Mouse (Mus musculus) hindbrain, embryonic 10.5 days (tissue): Measurements from ENCODE around the gene Dppa4. TPM values are rescaled to one million over a fixed set of nuclear protein-coding genes. Genes with fewer than 3 reads are reported as not detected.

Experiments used
- DNase-seq: peaks from one replicate; pipeline ENCODE4 v3.0.0-alpha.2; 2017; ENCODE audit warnings: low spot score
- H3K27ac ChIP-seq: fragments of 300-500 bp; sonication (generic); 2 replicates; pipeline ENCODE4 v1.5.1; 2016; ENCODE audit warnings: mild to moderate bottlenecking, moderate library complexity
- H3K27me3 ChIP-seq: fragments of 300-500 bp; sonication (generic); 2 replicates; pipeline ENCODE4 v1.6.1; 2016; ENCODE audit warnings: mild to moderate bottlenecking; ENCODE audit not compliant: poor library complexity, insufficient read depth, severe bottlenecking
- H3K36me3 ChIP-seq: fragments of 300-500 bp; sonication (generic); 2 replicates; pipeline ENCODE4 v1.6.1; 2016; ENCODE audit warnings: mild to moderate bottlenecking, moderate library complexity
- H3K4me1 ChIP-seq: fragments of 300-500 bp; sonication (generic); replicated peaks from 2 replicates; pipeline ENCODE4 v1.6.1; 2016; ENCODE audit warnings: mild to moderate bottlenecking
- H3K4me3 ChIP-seq: fragments of 300-500 bp; sonication (generic); 2 replicates; pipeline ENCODE4 v1.5.1; 2016; ENCODE audit warnings: mild to moderate bottlenecking, moderate library complexity
- H3K9me3 ChIP-seq: fragments of 300-500 bp; sonication (generic); 2 replicates; pipeline ENCODE4 v1.6.1; 2016; ENCODE audit warnings: mild to moderate bottlenecking, moderate library complexity
- WGBS: fragments of 180-500 bp; shearing (Covaris S2); methylation state at CpG from one replicate; pipeline ENCODE4 v1.1.7; 2016; 5-methylcytosine and 5-hydroxymethylcytosine counted together
- polyA plus RNA-seq: library from polyadenylated mRNA; unstranded; fragments of >200 nt; fragmentation: Nextera tagmentation; extraction: Ambion mirVana; gene quantifications from 2 replicates; pipeline ENCODE4 v1.2.1, GENCODE M21; 2016

The Dppa4 gene
- polyA plus RNA-seq = 0.12 TPM in 1 of 2 replicates, not detected in the other

- Histone ChIP-seq H3K27ac (no peak within 1 kb of the TSS), H3K36me3 (no peaks in the 10 kb centered on the region), H3K27me3 (no peaks in the 10 kb centered on the region), H3K4me1 (no peaks in the 10 kb centered on the region), H3K4me3 (no peak within 1 kb of the TSS), H3K9me3 (no peaks in the 10 kb centered on the region)
- DNase-seq = no peak
- 79% methylated on average over 4 of the region's 4 CpGs for WGBS
Observed at GRCm38 (mm10) chr16:48283517-48283916, at the start of gene Dppa4. Gene Dppa4, plus strand, starts transcription at chr16:48283733.

GRCm38 (mm10) chr16:48234999-48235398, 48.5 kb upstream of the Dppa4 start:
- Histone ChIP-seq H3K4me3 (no peak overlapping the region), H3K27ac (no peak overlapping the region), H3K27me3 (no peaks in the 10 kb centered on the region), H3K4me1 (no peaks in the 10 kb centered on the region), H3K9me3 (0 out of 2 replicates have a peak, but pooled peaks cover 2% of the 10 kb centered on the region), H3K36me3 (no peaks in the 10 kb centered on the region)
- no peak for DNase-seq
- 90% methylated on average over 1 of the region's 1 CpGs for WGBS

GRCm38 (mm10) chr16:48237676-48238075, 45.9 kb upstream of the Dppa4 start:
- Histone ChIP-seq H3K27ac (no peak overlapping the region), H3K27me3 (no peaks in the 10 kb centered on the region), H3K4me3 (no peak overlapping the region), H3K4me1 (no peaks in the 10 kb centered on the region), H3K9me3 (0 out of 2 replicates have a peak, but pooled peaks cover 2% of the 10 kb centered on the region), H3K36me3 (no peaks in the 10 kb centered on the region)
- DNase-seq = no peak
- 91% methylated on average over 7 of the region's 7 CpGs for WGBS

- Histone ChIP-seq H3K9me3 (no peaks in the 10 kb centered on the region), H3K4me1 (no peaks in the 10 kb centered on the region), H3K27ac (no peak overlapping the region), H3K36me3 (no peaks in the 10 kb centered on the region), H3K27me3 (no peaks in the 10 kb centered on the region), H3K4me3 (no peak overlapping the region)
- DNase-seq = no peak
- 91% methylated on average over 2 of the region's 2 CpGs for WGBS
Observed at GRCm38 (mm10) chr16:48247044-48247661, 36.4 kb upstream of the Dppa4 start.

GRCm38 (mm10) chr16:48252824-48253223, 30.7 kb upstream of the Dppa4 start:
- Histone ChIP-seq H3K36me3 (no peaks in the 10 kb centered on the region), H3K4me1 (no peaks in the 10 kb centered on the region), H3K4me3 (no peak overlapping the region), H3K27me3 (no peaks in the 10 kb centered on the region), H3K9me3 (0 out of 2 replicates have a peak, but pooled peaks cover 5% of the 10 kb centered on the region), H3K27ac (no peak overlapping the region)
- WGBS = 71% methylated on average over 4 of the region's 4 CpGs
- no peak for DNase-seq

GRCm38 (mm10) chr16:48254584-48254983, 28.9 kb upstream of the Dppa4 start:
- WGBS = 93% methylated on average over 5 of the region's 5 CpGs
- no peak overlapping the region for H3K4me3 ChIP-seq
- no peaks in the 10 kb centered on the region for H3K36me3 ChIP-seq
- no peaks in the 10 kb centered on the region for H3K4me1 ChIP-seq
- H3K27ac ChIP-seq = no peak overlapping the region
- no peaks in the 10 kb centered on the region for H3K27me3 ChIP-seq
- DNase-seq = no peak
- 0 out of 2 replicates have a peak, but pooled peaks cover 5% of the 10 kb centered on the region for H3K9me3 ChIP-seq

- no peaks in the 10 kb centered on the region for H3K36me3 ChIP-seq
- no peak overlapping the region for H3K27ac ChIP-seq
- H3K4me1 ChIP-seq = no peaks in the 10 kb centered on the region
- 0 out of 2 replicates have a peak, but pooled peaks cover 5% of the 10 kb centered on the region for H3K9me3 ChIP-seq
- 95% methylated on average over 4 of the region's 4 CpGs for WGBS
- no peak overlapping the region for H3K4me3 ChIP-seq
- DNase-seq = no peak
- no peaks in the 10 kb centered on the region for H3K27me3 ChIP-seq
Observed at GRCm38 (mm10) chr16:48259519-48259918, 24.0 kb upstream of the Dppa4 start.

- no peak for DNase-seq
- no peak overlapping the region for H3K4me3 ChIP-seq
- H3K27ac ChIP-seq = no peak overlapping the region
- 78% methylated on average over 1 of the region's 1 CpGs for WGBS
- H3K27me3 ChIP-seq = no peaks in the 10 kb centered on the region
- no peaks in the 10 kb centered on the region for H3K4me1 ChIP-seq
- no peaks in the 10 kb centered on the region for H3K36me3 ChIP-seq
- H3K9me3 ChIP-seq = no peaks in the 10 kb centered on the region
Observed at GRCm38 (mm10) chr16:48262901-48263300, 20.6 kb upstream of the Dppa4 start.

- Histone ChIP-seq H3K4me3 (no peak overlapping the region), H3K9me3 (no peaks in the 10 kb centered on the region), H3K27me3 (no peaks in the 10 kb centered on the region), H3K4me1 (no peaks in the 10 kb centered on the region), H3K36me3 (no peaks in the 10 kb centered on the region), H3K27ac (no peak overlapping the region)
- 88% methylated on average over 4 of the region's 4 CpGs for WGBS
- no peak for DNase-seq
Observed at GRCm38 (mm10) chr16:48265856-48266255, 17.7 kb upstream of the Dppa4 start.

GRCm38 (mm10) chr16:48276940-48277339, 6.6 kb upstream of the Dppa4 start:
- no peaks in the 10 kb centered on the region for H3K27me3 ChIP-seq
- 0 out of 2 replicates have a peak, but pooled peaks cover 2% of the 10 kb centered on the region for H3K9me3 ChIP-seq
- H3K4me3 ChIP-seq = no peak overlapping the region
- DNase-seq = no peak
- H3K27ac ChIP-seq = no peak overlapping the region
- no peaks in the 10 kb centered on the region for H3K4me1 ChIP-seq
- 78% methylated on average over 4 of the region's 4 CpGs for WGBS
- no peaks in the 10 kb centered on the region for H3K36me3 ChIP-seq

- Histone ChIP-seq H3K4me3 (no peak overlapping the region), H3K27ac (no peak overlapping the region), H3K4me1 (no peaks in the 10 kb centered on the region), H3K36me3 (no peaks in the 10 kb centered on the region), H3K27me3 (no peaks in the 10 kb centered on the region), H3K9me3 (no peaks in the 10 kb centered on the region)
- DNase-seq = no peak
- 97% methylated on average over 4 of the region's 4 CpGs for WGBS
Observed at GRCm38 (mm10) chr16:48280883-48281282, 2.6 kb upstream of the Dppa4 start.

GRCm38 (mm10) chr16:48282801-48283200, 732 bp upstream of the Dppa4 start:
- no peaks in the 10 kb centered on the region for H3K4me1 ChIP-seq
- H3K9me3 ChIP-seq = no peaks in the 10 kb centered on the region
- no peak overlapping the region for H3K4me3 ChIP-seq
- H3K27me3 ChIP-seq = no peaks in the 10 kb centered on the region
- H3K27ac ChIP-seq = no peak overlapping the region
- no peaks in the 10 kb centered on the region for H3K36me3 ChIP-seq
- 77% methylated on average over 1 of the region's 1 CpGs for WGBS
- no peak for DNase-seq

- Histone ChIP-seq H3K36me3 (no peaks in the 10 kb centered on the region), H3K9me3 (no peaks in the 10 kb centered on the region), H3K4me3 (no peak overlapping the region), H3K4me1 (no peaks in the 10 kb centered on the region), H3K27me3 (no peaks in the 10 kb centered on the region), H3K27ac (no peak overlapping the region)
- WGBS = 92% methylated on average over 4 of the region's 4 CpGs
- DNase-seq = no peak
Observed at GRCm38 (mm10) chr16:48285517-48285916, 2.0 kb downstream of the Dppa4 start.
